Mouse (Mus musculus) lung, postnatal 10 days (tissue): ENCODE data around the gene Dusp3.

Experiments used
- DNase-seq: peaks from one replicate; pipeline ENCODE4 v3.0.0; 2021

Gene Dusp3

GRCm38 (mm10) chr11:101986913-101987312 is at the start of gene Dusp3:
TSS of gene Dusp3 (minus strand) at chr11:101987013.
- no peak for DNase-seq

DNA sequence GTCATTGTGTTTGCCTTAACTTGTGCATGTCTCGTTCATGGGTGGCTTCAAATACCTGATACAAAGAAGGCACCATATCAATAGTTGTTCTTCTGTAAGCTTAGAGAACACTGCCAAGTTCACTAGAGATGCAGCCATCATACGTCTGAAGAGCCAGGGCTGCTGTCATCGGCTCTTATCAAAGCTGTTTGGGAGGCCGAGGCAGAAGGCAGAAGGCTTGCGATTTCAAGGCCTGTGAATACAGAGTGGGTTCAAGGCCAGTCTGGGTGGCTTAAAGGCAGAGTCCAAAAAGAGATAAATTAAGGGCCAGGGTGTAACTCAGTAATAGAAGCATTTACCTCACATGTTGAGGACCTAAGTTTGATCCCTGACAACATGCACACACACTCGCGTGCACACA is 49.5 kb upstream of the Dusp3 start:
- DNase-seq, result no peak

DNA sequence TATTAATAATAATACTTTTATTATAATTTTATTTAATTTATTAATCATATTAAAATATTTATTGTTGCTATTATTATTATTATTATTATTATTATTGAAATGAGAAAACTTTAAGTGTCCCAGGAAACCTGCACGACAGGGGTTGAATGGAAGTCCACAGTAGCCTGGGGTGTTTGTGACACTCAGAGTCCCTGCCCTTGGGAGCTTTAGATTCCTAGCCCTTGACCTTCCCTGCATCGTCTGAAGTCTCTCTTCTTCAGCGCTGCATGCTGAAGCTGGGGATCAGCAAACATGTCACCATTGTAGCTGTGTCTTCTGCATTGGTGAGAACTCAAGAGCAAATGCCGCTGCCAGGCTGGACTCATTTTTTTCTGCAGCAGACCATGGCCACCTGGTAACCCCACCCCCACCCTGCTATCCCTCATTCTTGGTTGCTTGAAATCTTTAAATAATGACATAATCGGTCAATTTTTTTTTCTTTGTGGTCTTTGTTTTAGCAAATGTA is 48.7 kb upstream of the Dusp3 start:
- DNase-seq, result no peak

DNA sequence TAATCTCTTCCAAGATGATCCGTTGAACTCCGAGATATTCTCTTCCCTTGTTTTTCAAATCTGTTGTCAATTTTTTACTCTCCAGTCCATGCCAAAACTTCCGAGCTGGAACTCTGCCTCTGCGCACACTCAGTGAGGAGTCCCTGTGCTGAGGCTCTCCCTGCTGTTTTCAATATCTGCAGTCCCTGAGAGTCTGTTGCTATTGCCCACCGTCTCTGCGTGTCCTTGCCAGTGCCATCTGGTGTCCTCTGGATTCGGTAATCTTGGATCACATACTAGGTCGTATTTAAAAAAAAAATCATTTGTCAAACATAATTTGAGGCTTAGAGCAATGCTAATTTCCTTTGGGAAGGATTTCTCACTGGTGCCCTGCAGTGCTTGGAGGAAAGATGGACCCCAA is 48.1 kb upstream of the Dusp3 start:
- DNase-seq, result no peak

GRCm38 (mm10) chr11:102033055-102033591 is 46.3 kb upstream of the Dusp3 start:
- no peak for DNase-seq

- no peak for DNase-seq
Observed at GRCm38 (mm10) chr11:102031149-102031548, 44.3 kb upstream of the Dusp3 start.

DNA sequence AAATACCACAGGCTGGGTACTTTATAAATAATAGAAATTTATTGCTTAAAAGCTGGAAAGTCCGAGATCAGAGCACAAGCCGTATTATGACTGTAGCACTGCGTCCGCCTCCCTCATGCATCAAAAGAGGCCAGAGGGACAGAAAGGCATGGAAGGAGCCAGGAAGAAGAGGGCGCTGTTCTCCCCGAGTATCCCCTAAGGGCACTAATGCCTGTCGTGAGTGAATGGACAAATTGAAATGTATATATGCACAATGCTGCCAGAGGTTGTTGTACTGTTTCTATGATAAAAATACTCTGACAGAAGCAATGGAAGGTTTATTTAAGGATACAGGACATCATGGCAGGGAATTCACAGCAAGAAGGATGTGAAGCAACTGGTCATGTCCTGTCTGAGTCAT is 43.2 kb upstream of the Dusp3 start:
- DNase-seq, result no peak

GRCm38 (mm10) chr11:102029304-102029703 is 42.5 kb upstream of the Dusp3 start:
- DNase-seq, result no peak

GRCm38 (mm10) chr11:102028087-102028816 is 41.4 kb upstream of the Dusp3 start, which contains the start of gene Mpp3:
TSS of gene Mpp3 (minus strand) at chr11:102028461.
- DNase-seq, result no peak

- no peak for DNase-seq
Observed at GRCm38 (mm10) chr11:102027361-102028017, 40.7 kb upstream of the Dusp3 start.

GRCm38 (mm10) chr11:102026694-102027360 is 40.0 kb upstream of the Dusp3 start:
- peak; percentile 79 for DNase-seq

GRCm38 (mm10) chr11:102025991-102026660 is 39.3 kb upstream of the Dusp3 start:
- DNase-seq, result no peak

GRCm38 (mm10) chr11:102025354-102025753 is 38.5 kb upstream of the Dusp3 start:
- no peak for DNase-seq

- no peak for DNase-seq
Observed at GRCm38 (mm10) chr11:102024875-102025274, 38.1 kb upstream of the Dusp3 start.

GRCm38 (mm10) chr11:102024084-102024758 is 37.4 kb upstream of the Dusp3 start:
- DNase-seq, result no peak

DNA sequence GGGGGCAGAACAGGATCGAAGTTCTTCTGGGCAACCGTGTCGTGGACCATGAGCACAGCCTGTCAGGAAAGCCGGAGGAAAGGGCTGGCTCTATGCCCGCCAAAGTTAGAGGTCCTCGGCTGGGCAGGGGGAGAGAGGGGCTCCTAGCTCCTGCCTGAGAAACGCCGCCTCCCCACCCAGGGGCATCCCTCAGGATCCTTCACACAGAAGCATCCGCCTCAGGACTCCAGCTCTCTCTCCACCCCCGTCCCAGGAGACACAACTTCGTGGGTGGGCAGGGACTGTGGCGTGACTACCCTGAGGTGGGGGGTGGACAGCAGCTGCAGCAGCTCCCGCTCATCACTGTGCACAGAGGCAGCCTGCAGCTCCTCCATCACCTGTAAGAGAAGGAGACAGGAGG is 36.6 kb upstream of the Dusp3 start:
- no peak for DNase-seq

DNA sequence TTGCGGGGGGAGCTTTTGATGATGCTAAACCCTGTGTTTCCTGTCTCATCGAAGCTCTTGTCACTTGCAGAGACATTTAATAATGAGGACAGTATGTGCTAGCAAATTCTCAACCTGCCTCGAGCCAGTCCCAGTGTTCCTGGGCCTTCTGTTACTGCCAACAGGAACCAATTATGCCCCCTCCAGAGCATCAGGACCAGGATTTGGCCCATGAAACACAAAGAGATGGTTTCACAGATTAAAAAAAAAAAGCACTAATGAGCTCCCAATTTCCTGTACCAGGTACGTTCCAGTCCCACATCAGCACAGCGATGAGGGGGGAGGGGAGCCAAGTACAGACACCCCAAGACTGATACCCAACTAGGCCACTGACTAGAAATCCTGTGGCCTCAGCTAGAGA is 34.4 kb upstream of the Dusp3 start:
- no peak for DNase-seq

DNA sequence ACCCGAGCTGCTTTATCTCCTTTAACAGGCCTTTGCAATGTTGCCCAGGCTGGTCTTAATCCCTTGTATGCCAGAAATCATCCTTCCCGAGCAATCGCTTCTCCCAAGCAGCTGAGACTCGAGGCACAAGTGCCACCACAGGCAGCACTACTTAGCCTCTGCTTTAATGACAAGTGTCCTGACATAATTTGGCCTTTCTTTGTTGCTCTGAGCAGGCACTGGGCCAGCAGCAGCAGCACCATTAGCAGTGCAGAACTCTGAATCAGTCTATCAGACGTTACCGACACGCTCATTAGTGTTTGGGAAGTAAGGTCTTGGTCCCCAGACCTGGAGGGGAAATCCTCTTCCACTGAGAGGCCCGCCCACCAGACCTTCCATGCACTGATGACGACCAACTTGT is 32.9 kb upstream of the Dusp3 start:
- DNase-seq, result no peak

- DNase-seq, result no peak
Observed at GRCm38 (mm10) chr11:102016136-102016535, 29.3 kb upstream of the Dusp3 start.

GRCm38 (mm10) chr11:102015472-102015871 is 28.7 kb upstream of the Dusp3 start:
- DNase-seq, result no peak

- DNase-seq, result no peak
Observed at GRCm38 (mm10) chr11:102013201-102013600, 26.4 kb upstream of the Dusp3 start.

DNA sequence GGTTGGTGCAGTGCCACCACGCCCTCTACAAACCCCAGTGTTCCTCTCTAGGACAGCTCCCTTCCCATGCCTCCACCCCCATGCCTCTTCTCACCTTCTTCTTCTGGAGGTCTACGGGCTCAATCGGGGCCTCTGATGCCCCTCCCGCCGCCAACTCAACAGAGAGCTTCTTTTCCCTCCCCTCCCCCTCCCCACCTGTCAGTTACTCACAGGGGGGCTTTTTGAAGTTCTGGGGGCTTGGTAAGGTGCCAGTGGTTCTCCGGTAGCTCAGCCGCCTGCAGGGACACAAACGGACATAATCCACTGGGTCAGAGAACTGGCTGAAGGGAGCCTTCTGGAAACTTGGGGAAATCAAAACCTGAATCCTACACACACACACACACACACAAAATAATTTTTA is 24.7 kb upstream of the Dusp3 start:
- no peak for DNase-seq
